Mouse (Mus musculus) forebrain, embryonic 14.5 days (tissue): ENCODE results near the gene Rapgef6. TPM values are rescaled to one million over a fixed set of nuclear protein-coding genes. Genes with fewer than 3 reads are reported as not detected.

ENCODE experiments used
- ATAC-seq: fragments of 200-750 bp; cut with Nextera tagmentation; 2 replicates; pipeline ENCODE4 v1.8.0; 2017; ENCODE audit warnings: mild to moderate bottlenecking, moderate library complexity
- DNase-seq: peaks from one replicate; pipeline ENCODE4 v3.0.0-alpha.2; 2015; ENCODE audit warnings: low spot score
- H3K27ac ChIP-seq: fragments of 300-500 bp; sonication (generic); 2 replicates; pipeline ENCODE4 v1.5.1; 2014; ENCODE audit warnings: low read depth, mild to moderate bottlenecking, control low read depth, low read length, moderate library complexity
- H3K27me3 ChIP-seq: fragments of 300-500 bp; sonication (generic); replicated peaks from 2 replicates; pipeline ENCODE4 v1.6.1; 2014; ENCODE audit warnings: low read length, control low read depth, mixed read lengths; ENCODE audit not compliant: control insufficient read depth, insufficient read depth
- H3K36me3 ChIP-seq: fragments of 300-500 bp; sonication (generic); 2 replicates; pipeline ENCODE4 v1.6.1; 2014; ENCODE audit warnings: low read length, control low read depth; ENCODE audit not compliant: control insufficient read depth, insufficient read depth
- H3K4me1 ChIP-seq: fragments of 300-500 bp; sonication (generic); 2 replicates; pipeline ENCODE4 v1.6.1; 2014; ENCODE audit warnings: antibody characterized with exemption, low read length, control low read depth; ENCODE audit not compliant: control insufficient read depth, insufficient read depth
- H3K4me2 ChIP-seq: fragments of 300-500 bp; sonication (generic); 2 replicates; pipeline ENCODE4 v1.6.1; 2014; ENCODE audit warnings: mild to moderate bottlenecking, control low read depth, low read length
- H3K4me3 ChIP-seq: fragments of 300-500 bp; sonication (generic); 2 replicates; pipeline ENCODE4 v1.5.1; 2014; ENCODE audit warnings: low read depth, low read length, control low read depth
- H3K9ac ChIP-seq: fragments of 300-500 bp; sonication (generic); 2 replicates; pipeline ENCODE4 v1.6.1; 2014; ENCODE audit warnings: mild to moderate bottlenecking, low read length, control low read depth, moderate library complexity
- H3K9me3 ChIP-seq: fragments of 300-500 bp; sonication (generic); replicated peaks from 2 replicates; pipeline ENCODE4 v1.6.1; 2016; ENCODE audit warnings: low read length, control low read depth, mixed read lengths; ENCODE audit not compliant: control insufficient read depth
- WGBS: fragments of 180-500 bp; shearing (Covaris S2); extraction: QIAGEN DNeasy Blood & Tissue Kit; methylation state at CpG from one replicate; pipeline ENCODE4 v1.1.7; 2014; 5-methylcytosine and 5-hydroxymethylcytosine counted together
- polyA plus RNA-seq: library from polyadenylated mRNA; unstranded; fragments of >200 nt; fragmentation: Nextera tagmentation; extraction: Ambion mirVana; gene quantifications from 2 replicates; pipeline ENCODE4 v1.2.1, GENCODE M21; 2014

The Rapgef6 gene
- polyA plus RNA-seq, 1 experiment from 2014 or later = 21.1 TPM

- H3K9me3 ChIP-seq = no peaks in the 10 kb centered on the region
- peak overlapping the region; percentile 90 for H3K4me3 ChIP-seq
- H3K9ac ChIP-seq = peak overlapping the region; percentile 68
- H3K36me3 ChIP-seq = no peaks in the 10 kb centered on the region
- H3K4me1 ChIP-seq = peaks cover 14% of the 10 kb centered on the region
- peak overlapping the region; percentile 91 for H3K27ac ChIP-seq
- no peaks in the 10 kb centered on the region for H3K27me3 ChIP-seq
- ATAC-seq (peak; percentile 2; the same call in 1 of the 2 replicates), DNase-seq (peak; percentile 10)
- peak overlapping the region; percentile 76 for H3K4me2 ChIP-seq
- 1% methylated on average over 18 of the region's 18 CpGs for WGBS
Observed at GRCm38 (mm10) chr11:54521927-54522528, 619 bp upstream of the Rapgef6 start.

GRCm38 (mm10) chr11:54523431-54524001 lies 869 bp downstream of the Rapgef6 start:
- ATAC-seq (no peak), DNase-seq (no peak)
- H3K9me3 ChIP-seq = no peaks in the 10 kb centered on the region
- H3K4me2 ChIP-seq = peak overlapping the region; percentile 68
- WGBS = 16% methylated on average over 10 of the region's 10 CpGs
- peak overlapping the region; percentile 86 for H3K9ac ChIP-seq
- H3K36me3 ChIP-seq = no peaks in the 10 kb centered on the region
- H3K27me3 ChIP-seq = no peaks in the 10 kb centered on the region
- peak overlapping the region; percentile 90 for H3K4me3 ChIP-seq
- 0 out of 2 replicates have a peak overlapping the region, but pooled peaks have one; percentile 91 for H3K27ac ChIP-seq
- H3K4me1 ChIP-seq = peaks cover 14% of the 10 kb centered on the region

- Histone ChIP-seq H3K36me3 (no peaks in the 10 kb centered on the region), H3K4me2 (no peak overlapping the region), H3K27me3 (no peaks in the 10 kb centered on the region), H3K9me3 (no peaks in the 10 kb centered on the region), H3K4me1 (peaks cover 11% of the 10 kb centered on the region), H3K9ac (no peak overlapping the region), H3K4me3 (no peak overlapping the region), H3K27ac (no peak overlapping the region)
- no peak for ATAC-seq
- no peak for DNase-seq
- WGBS = 91% methylated on average over 2 of the region's 2 CpGs
Observed at GRCm38 (mm10) chr11:54528002-54528401, 5.4 kb downstream of the Rapgef6 start.

GRCm38 (mm10) chr11:54530391-54530790 lies 7.7 kb downstream of the Rapgef6 start:
- Histone ChIP-seq H3K27ac (no peak overlapping the region), H3K36me3 (no peaks in the 10 kb centered on the region), H3K9me3 (no peaks in the 10 kb centered on the region), H3K9ac (no peak overlapping the region), H3K4me3 (no peak overlapping the region), H3K4me2 (no peak overlapping the region), H3K27me3 (no peaks in the 10 kb centered on the region), H3K4me1 (no peaks in the 10 kb centered on the region)
- 56% methylated on average over 1 of the region's 1 CpGs for WGBS
- ATAC-seq (no peak), DNase-seq (peak; percentile 41)

- no peaks in the 10 kb centered on the region for H3K4me1 ChIP-seq
- no peak for ATAC-seq
- no peaks in the 10 kb centered on the region for H3K27me3 ChIP-seq
- H3K4me3 ChIP-seq = no peak overlapping the region
- 74% methylated on average over 1 of the region's 1 CpGs for WGBS
- H3K9me3 ChIP-seq = no peaks in the 10 kb centered on the region
- H3K9ac ChIP-seq = no peak overlapping the region
- DNase-seq = no peak
- no peak overlapping the region for H3K4me2 ChIP-seq
- H3K27ac ChIP-seq = no peak overlapping the region
- no peaks in the 10 kb centered on the region for H3K36me3 ChIP-seq
Observed at GRCm38 (mm10) chr11:54530916-54531315, 8.3 kb downstream of the Rapgef6 start.

GRCm38 (mm10) chr11:54533834-54534233 lies 11.2 kb downstream of the Rapgef6 start:
- H3K4me2 ChIP-seq = no peak overlapping the region
- DNase-seq = no peak
- no peaks in the 10 kb centered on the region for H3K27me3 ChIP-seq
- no peak overlapping the region for H3K9ac ChIP-seq
- no peaks in the 10 kb centered on the region for H3K9me3 ChIP-seq
- WGBS = 95% methylated on average over 2 of the region's 2 CpGs
- no peaks in the 10 kb centered on the region for H3K36me3 ChIP-seq
- H3K4me3 ChIP-seq = no peak overlapping the region
- peaks cover 3% of the 10 kb centered on the region; the same call in 1 of the 2 replicates for H3K4me1 ChIP-seq
- no peak overlapping the region for H3K27ac ChIP-seq
- no peak for ATAC-seq

- Histone ChIP-seq H3K4me2 (no peak overlapping the region), H3K4me1 (peaks cover 3% of the 10 kb centered on the region), H3K9me3 (no peaks in the 10 kb centered on the region), H3K9ac (no peak overlapping the region), H3K4me3 (no peak overlapping the region), H3K36me3 (no peaks in the 10 kb centered on the region), H3K27ac (no peak overlapping the region), H3K27me3 (no peaks in the 10 kb centered on the region)
- 52% methylated on average over 6 of the region's 6 CpGs for WGBS
- DNase-seq (peak; percentile 68), ATAC-seq (no peak)
Observed at GRCm38 (mm10) chr11:54534871-54535270, 12.2 kb downstream of the Rapgef6 start.

GRCm38 (mm10) chr11:54539031-54539430 lies 16.4 kb downstream of the Rapgef6 start:
- Histone ChIP-seq H3K27ac (no peak overlapping the region), H3K4me3 (no peak overlapping the region), H3K4me2 (no peak overlapping the region), H3K36me3 (no peaks in the 10 kb centered on the region), H3K4me1 (peaks cover 3% of the 10 kb centered on the region), H3K9me3 (no peaks in the 10 kb centered on the region), H3K9ac (no peak overlapping the region), H3K27me3 (no peaks in the 10 kb centered on the region)
- DNase-seq (no peak), ATAC-seq (no peak)
- WGBS = 83% methylated on average over 2 of the region's 2 CpGs

- DNase-seq (peak; percentile 50), ATAC-seq (peak; percentile 55; the same call in 1 of the 2 replicates)
- H3K27ac ChIP-seq = no peak overlapping the region
- H3K9me3 ChIP-seq = no peaks in the 10 kb centered on the region
- H3K27me3 ChIP-seq = no peaks in the 10 kb centered on the region
- H3K4me1 ChIP-seq = peaks cover 3% of the 10 kb centered on the region
- WGBS = 68% methylated on average over 2 of the region's 2 CpGs
- no peak overlapping the region for H3K4me3 ChIP-seq
- H3K9ac ChIP-seq = no peak overlapping the region
- no peaks in the 10 kb centered on the region for H3K36me3 ChIP-seq
- H3K4me2 ChIP-seq = no peak overlapping the region
Observed at GRCm38 (mm10) chr11:54539486-54539885, 16.8 kb downstream of the Rapgef6 start.
